Mouse (Mus musculus) adrenal gland, adult 8-10 months (tissue): ENCODE measurements at regions not wholly inside any gene's neighbourhood (a gene's known extent, or its start where the extent isn't known, plus 50 kb on each side); places are given as distances from the start of the nearest gene placed in this dataset.

Source experiments
- DNase-seq: peaks from one replicate; pipeline ENCODE4 v3.0.0; 2022

DNA sequence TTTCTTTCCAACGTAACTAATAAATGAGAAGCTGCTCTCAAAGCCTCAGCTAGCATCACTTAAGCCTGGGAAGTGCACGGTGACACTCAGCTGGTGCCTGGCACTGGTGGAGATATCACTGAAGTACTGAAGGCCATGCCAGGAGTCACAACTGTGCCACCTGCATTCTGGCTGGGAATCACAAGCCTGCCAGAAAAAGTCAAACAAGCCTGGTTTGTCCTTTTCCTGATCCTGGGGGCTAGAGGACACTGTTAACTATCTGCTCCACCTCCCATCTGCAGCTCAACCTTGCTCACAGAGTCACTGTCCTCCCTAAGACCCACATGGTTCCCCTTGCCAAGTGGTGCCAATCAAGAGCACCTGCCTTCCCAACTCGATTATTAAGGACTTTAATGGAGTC is 135.2 kb upstream of the Car8 start:
- no peak for DNase-seq

DNA sequence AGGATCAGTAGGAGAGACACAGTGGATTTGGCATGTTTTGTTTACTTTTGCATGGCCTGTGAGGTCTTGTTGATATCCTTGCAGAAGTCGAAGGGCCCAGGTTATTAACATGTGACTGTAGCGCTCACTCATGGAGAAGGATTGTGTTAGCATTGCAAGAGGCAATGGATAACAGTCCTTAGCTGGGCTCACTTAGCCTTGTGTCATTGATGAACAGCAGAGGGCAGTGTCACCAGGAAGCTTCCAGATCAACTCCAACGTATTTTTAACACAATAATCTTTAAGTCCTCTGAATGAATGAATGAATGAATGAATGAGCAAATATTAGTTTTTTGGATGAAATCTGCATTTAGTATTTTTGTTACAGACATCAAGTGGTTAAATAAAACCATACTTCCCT is 133.2 kb upstream of the Car8 start:
- no peak for DNase-seq

DNA sequence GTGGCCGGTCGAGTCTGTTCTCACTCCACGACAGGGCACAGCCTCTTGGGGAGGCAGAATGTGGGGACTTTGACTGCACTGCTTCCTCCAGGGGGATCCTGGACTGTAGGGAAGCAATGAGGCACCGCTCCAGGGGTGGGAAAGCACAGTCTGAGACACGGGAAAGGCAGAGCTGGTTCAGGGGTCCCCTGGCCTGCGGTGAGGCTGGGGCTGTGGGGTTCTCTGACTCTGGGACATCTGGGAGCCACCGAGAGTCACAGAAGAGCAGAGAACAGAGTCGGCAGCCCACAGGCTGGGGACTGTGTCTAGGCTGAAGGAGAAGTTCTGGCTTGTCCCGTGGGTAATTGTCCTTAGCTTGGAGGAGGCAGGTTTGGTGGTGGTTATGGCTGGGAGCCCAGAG is 131.9 kb upstream of the Car8 start:
- no peak for DNase-seq

DNA sequence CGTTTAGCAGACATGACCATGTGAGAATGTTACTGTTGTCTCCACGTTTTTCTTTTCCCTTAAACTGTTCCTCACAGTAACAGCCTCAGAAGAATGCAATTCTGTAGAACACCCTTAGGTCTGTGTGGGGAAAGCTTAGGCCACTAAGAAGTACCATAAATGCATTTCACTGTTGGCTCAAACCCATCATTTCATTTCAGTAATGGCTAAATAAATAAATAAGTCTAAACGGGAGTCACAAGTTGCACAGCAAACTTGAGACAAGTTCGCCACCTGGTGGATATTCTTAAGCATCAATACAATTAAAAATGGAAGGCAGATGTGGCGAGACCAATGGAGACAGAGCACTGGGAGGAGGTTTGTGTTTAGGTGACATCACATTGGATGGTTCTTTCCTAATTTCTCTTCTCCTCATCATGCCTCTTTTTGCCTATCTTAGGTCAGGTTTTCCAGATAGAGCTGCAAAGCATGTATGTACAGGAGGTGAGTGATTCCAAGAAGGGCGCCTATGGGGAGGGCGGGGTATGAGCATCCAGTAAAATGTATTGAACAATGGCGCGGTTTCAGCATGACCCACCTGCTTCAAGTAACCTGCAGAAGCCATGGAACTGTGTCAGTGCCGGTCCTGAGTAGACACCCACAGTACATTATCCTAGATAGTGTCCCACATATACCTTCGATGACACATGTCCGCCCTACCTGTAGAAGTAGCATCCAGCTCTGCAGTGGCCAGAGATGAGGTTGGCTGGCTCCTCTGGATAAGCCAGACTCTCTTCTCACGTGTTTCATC is 128.8 kb upstream of the Car8 start:
- peak; percentile 18 for DNase-seq

DNA sequence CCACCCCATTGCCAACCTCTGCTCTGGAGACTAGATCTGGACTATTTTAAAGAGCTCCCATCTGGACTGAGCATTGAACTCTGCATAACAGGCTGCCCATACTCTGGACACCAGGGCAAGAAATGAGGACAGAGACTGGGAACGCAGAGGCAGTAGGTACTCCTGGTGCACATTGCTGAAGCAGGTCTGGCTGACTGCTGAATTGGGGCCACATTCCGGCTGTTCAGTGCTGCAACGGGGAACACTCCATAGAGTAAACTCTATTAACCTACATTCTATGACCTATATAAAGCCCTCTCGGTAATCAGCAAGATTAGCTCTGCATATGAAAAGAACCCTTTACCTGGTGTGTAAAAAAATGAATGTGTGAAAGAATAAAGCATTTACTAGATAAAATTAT is 128.1 kb upstream of the Car8 start:
- no peak for DNase-seq

DNA sequence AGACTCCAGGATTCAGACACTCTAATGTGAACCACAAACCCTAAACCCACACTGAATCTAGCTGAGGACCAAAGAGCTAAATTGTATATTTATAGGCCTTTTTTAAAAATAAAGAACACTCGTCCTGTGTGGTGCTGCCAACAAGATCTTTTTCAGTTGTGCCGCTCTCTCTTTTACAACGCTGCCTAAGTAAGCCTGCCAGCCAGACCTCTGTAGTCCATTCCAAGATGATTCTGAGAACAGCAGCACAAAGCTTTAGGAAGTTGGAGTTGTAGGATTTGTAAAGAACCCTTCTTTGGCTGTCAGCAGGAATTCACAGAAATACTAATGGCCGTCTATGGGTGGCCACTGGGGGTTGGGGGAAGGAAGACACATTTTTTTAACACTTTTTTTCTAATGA is 123.6 kb upstream of the Car8 start:
- no peak for DNase-seq

DNA sequence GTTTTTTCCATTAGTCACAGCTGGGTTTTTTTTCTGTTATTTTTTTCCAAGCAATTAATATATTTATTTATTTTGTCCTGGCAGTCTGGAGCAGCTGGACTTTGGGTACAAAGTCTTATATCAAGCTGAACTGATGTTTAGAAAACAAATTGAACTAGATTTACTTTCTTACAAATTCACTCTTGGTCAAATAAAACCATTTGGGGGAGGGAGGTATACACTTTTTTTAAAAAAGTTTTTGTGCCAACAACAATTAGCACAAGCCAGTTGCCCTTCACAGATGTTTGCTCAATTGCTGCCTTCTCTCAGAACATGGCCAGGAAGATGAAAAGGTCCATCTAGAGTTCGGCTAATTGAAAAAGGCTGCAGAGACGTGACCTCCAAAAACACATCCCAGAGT is 123.1 kb upstream of the Car8 start:
- DNase-seq = no peak

DNA sequence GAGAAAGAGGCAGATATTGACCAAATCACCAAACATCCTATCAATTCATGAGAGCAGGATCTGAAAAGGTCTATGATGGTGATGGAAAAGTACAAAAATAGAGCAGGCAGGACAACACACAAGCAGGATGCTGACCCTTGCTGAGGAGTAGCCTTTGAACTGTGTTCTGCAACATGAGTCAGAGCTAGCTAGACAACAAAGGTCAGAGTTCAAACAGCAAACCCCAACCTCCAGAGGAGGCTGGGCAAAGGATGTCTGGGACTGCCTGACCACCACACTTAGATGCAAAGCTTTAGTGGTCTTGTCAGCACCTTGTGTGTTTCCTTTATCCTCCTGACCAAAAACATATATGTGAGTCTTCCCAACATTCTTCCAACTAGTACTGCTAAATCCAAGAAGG is 122.5 kb upstream of the Car8 start:
- DNase-seq = no peak

DNA sequence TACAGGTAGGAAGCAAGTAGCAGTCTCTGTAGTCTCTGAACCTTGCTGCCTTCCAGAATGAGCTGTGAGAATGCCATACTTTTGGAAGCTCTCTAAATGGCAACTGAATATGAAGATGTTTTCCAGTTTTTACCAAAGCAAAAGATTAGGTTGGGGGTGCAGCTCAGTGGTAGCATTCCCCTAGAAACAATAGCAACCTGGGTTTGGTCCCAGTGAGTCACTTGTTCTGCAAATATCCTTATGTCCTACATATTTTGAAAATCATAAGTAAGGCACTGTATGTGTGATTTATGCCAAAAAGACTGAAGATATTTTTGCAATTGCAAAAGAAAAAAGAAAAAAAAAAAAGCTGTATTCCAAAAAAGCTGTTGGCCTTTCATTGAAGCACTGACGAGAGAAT is 118.6 kb upstream of the Car8 start:
- DNase-seq = no peak

DNA sequence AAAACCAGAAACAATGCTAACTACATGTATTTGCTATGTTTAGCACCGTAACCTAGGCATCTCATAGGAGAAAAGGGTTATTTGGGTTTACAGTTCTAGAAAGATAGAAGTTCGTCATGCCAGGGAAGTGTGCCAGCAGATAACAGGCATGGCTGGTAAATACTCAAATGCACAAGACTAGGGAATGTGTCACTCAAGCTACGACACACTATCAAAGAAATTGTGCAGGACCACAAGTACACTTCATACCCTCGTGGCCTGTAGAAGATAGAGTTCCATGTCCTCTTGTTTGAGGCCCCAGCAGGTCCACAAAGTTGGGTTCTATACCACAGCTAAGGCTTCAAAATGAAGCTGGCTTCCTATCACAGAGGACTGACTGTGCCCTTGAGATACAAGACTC is 103.1 kb upstream of the Car8 start:
- no peak for DNase-seq

DNA sequence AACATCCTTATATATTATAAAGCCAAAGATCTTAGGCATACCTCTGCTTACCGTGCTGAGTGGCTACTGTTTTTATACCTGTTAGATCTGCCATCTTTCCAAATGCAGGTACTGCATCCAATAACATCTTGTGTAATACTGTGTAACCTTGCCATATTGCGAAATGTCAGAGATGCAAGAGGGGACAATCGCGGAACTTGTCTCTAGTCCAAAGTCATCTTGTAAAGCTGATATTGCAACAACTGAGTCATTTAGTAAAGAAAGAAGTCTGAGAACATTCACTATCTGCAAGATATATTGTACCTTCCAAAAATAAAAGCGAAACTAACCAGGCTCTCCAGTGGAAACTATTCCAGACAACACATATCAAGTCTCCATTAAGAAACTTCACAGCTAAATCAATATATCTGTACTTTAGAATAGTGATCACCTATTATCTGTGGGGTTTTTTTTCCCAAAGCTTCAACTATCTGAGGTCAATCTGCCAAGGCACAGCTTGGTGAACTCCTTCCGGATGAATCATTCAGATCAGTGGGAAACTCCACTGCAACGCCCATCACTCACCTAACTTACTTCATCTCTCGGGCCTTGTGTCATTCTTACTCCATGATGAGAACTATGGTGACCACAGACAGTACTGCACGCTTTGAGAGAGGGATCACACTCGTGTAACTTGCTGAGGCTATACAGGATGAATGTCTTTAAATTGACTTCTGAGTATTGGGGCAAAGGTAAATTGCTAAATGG is 70.6 kb upstream of the Car8 start:
- no peak for DNase-seq

DNA sequence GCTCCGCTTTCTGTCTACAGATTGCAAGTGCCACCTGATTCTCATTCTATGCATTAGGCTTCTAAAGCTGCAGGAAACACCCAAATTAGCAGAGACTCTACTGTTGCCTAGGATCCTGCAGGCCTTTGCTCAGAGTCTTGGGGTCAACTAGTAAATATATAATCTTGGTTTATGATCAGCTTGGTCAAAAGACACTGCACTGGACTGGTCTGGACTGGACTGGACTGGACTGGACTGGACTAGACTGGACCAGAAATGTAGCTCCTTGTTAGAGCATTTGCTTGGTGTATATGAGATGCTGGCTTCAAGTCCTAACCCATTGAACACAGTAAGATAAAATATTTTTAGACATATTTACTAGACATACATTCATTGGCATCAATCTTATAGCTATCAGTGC is 53.7 kb upstream of the Car8 start:
- no peak for DNase-seq

DNA sequence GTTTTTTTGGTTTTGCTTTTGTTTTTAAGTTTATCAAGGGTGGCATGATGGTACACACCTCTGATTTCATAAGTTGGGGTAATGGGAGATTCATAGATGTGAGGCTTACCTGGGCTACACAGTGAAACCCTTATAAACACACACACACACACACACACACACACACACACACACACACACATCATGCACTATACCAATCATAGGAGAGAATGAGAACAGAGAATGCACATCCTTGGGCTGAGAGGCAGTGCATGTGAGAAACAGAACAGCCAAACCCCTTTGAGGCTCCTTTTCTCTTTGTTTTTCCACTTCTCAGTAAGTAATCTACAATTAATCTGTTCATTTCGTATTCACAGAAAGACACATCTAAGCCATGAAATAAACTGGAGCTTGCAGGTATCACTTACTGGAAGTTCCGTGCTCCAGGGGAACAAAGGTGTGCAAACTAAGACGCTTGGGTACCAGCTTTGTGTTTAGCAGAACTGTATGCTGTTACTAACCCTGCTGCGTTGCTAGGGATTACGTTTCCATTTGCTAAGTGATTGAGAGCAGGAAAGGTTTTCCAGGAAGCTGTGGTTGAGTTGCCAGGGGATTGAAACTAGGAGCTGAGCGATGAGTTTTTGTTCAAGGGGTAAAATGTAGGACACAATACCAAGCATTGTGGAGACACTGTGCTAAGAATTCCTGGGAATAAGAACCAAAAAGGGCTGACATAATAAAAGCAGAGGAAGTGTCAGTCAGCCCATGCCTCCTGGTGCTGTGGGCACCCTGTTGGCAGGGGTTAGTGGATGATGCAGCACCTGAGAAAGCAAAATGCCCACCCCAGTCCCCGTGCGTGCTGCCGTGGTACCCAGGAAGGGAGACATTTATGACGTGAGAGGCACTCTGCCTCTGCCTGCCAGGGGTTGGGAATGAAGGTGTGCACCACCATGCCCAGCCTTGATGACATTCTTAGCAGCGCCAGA is 53.0 kb upstream of the Car8 start:
- no peak for DNase-seq

DNA sequence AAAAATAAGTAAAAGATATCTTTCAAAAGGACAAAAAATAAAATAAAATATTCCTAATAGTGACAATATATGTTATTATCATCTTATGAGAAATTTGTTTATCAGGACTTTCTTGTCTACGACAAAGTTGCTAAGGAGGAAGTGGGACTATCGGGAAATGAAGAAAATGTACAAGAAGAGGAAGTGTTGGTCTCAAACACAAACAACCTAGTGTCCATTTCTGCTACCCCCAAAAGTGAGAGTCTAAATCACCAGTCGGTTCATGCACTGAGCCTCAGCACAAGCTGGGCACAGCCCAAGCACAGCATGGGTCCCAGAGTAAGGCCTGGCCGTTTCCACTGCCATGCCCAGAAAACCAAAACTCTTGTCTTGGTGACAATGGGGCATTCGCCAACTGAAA is 51.1 kb upstream of the Car8 start:
- DNase-seq = no peak
